Mouse (Mus musculus) retina, adult 2 months (tissue): ENCODE measurements around the gene Enkd1.

Experiments used
- DNase-seq: peaks from one replicate; pipeline ENCODE4 v3.0.0-alpha.2; 2012; ENCODE audit warnings: low read depth, low spot score

The Enkd1 gene

GRCm38 (mm10) chr8:105702001-105702401, 6.0 kb downstream of the Enkd1 start:
- no peak for DNase-seq

GRCm38 (mm10) chr8:105700966-105701824, 6.8 kb downstream of the Enkd1 start, which contains the start of the genes Acd and Pard6a:
Gene Acd, minus strand, starts transcription at chr8:105701102.
Gene Pard6a, plus strand, starts transcription at chr8:105701148.
- peak; percentile 89 for DNase-seq

- no peak for DNase-seq
Observed at GRCm38 (mm10) chr8:105700566-105700965, 7.4 kb downstream of the Enkd1 start.

GRCm38 (mm10) chr8:105699488-105700215, 8.4 kb downstream of the Enkd1 start:
- DNase-seq, result no peak

- no peak for DNase-seq
Observed at GRCm38 (mm10) chr8:105698734-105699133, 9.3 kb downstream of the Enkd1 start.

GRCm38 (mm10) chr8:105697196-105697780, 10.7 kb downstream of the Enkd1 start:
- DNase-seq, result no peak

GRCm38 (mm10) chr8:105695080-105695780, 12.8 kb downstream of the Enkd1 start:
- DNase-seq, result no peak

GRCm38 (mm10) chr8:105694051-105694799, 13.8 kb downstream of the Enkd1 start:
- no peak for DNase-seq

GRCm38 (mm10) chr8:105693648-105694047, 14.4 kb downstream of the Enkd1 start:
- peak; percentile 44 for DNase-seq

- DNase-seq, result no peak
Observed at GRCm38 (mm10) chr8:105692449-105693182, 15.4 kb downstream of the Enkd1 start.

GRCm38 (mm10) chr8:105690978-105691377, 17.0 kb downstream of the Enkd1 start:
- no peak for DNase-seq

GRCm38 (mm10) chr8:105689983-105690360, 18.0 kb downstream of the Enkd1 start:
- DNase-seq, result no peak

GRCm38 (mm10) chr8:105689256-105689982, 18.6 kb downstream of the Enkd1 start:
- DNase-seq, result no peak

- DNase-seq, result no peak
Observed at GRCm38 (mm10) chr8:105688242-105688752, 19.7 kb downstream of the Enkd1 start.

GRCm38 (mm10) chr8:105687512-105687911, 20.5 kb downstream of the Enkd1 start:
- no peak for DNase-seq

- no peak for DNase-seq
Observed at GRCm38 (mm10) chr8:105686551-105686950, 21.5 kb downstream of the Enkd1 start.

- no peak for DNase-seq
Observed at GRCm38 (mm10) chr8:105685796-105686308, 22.2 kb downstream of the Enkd1 start, which contains the start of gene Carmil2. Gene Carmil2, plus strand, starts transcription at chr8:105686274.

GRCm38 (mm10) chr8:105685325-105685724, 22.7 kb downstream of the Enkd1 start:
- no peak for DNase-seq

- no peak for DNase-seq
Observed at GRCm38 (mm10) chr8:105677891-105678290, 30.1 kb downstream of the Enkd1 start.
